Mouse (Mus musculus) bone marrow macrophage, adult 2 months (primary cell): ENCODE measurements around the gene Pi16.

ENCODE experiments used
- CTCF ChIP-seq: IDR thresholded peaks from 2 replicates; pipeline ENCODE4 v1.5.1; 2012; ENCODE audit warnings: low read depth, mild to moderate bottlenecking, low read length, moderate library complexity
- POLR2A ChIP-seq: IDR thresholded peaks from 2 replicates; pipeline ENCODE4 v1.6.1; 2012; ENCODE audit warnings: mild to moderate bottlenecking, low read depth, low read length, borderline replicate concordance

DNA sequence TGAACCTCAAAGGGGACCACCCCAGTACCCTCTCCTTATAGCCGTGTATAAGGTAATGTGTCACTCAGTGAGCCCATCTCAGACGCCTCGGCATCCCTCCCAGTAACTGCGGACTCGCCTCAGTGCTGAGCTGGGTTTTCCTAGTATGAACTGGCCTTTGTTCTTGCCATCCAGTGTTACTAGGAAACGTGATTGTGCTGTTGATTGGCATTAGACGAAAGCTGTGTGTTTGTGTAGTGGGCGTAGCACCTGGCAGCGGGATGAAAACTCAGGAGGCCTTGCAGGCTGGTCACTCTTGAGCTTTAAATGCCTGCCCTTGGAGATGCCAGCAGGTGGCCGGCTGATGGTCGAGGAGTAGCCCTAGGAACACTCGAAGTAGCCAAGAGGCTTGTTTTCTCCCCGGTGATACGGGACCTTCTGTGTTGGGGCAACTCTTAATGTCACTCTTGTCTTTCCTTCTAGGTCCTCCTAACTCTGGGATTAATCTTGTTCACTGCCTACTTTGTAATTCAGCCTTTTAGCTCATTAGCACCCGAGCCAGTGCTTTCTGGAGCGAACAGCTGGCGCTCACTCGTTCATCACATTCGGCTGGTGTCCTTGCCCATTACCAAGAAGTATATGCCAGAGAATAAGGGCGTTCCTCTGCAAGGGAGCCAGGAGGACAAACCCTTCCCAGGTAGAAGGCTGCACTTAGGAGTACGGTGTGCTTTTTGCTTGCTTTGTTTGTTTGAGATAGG, 35.1 kb upstream of the Pi16 start:
- TF ChIP-seq CTCF (no peak), POLR2A (no peak)
